Mouse (Mus musculus): ENCODE results near the gene Neurl4. TPM values are rescaled to one million over a fixed set of nuclear protein-coding genes. Genes with fewer than 3 reads are reported as not detected.

Neurl4 gene
- polyA plus RNA-seq, 1 experiment from 2014 or later: 29.0 TPM

DNA sequence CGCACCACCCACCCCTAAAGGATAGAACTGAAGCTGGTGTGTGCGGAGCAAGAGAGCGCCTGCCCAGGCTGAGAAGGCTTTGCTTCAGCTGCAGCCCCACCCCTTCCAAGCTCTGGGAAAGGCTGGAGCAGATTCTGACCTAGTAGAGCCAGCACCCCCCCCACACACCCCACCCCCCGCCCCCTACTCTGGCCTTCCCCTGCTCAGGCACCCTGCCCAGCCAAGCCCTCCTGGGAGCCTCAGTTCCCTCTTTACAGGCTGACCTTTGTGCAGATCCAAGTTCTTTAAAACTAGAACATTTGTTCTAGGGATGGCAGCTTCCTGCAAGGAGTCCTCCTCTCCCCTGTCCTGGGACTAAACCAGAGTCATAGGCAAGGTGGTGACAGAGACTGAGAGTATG, 36.5 kb downstream of the Neurl4 start:
- Histone ChIP-seq H3K4me1 (ENCODE audit: control insufficient read depth, insufficient read depth, low read length) (peaks cover 6% of the 10 kb centered on the region; the same call in 1 of the 2 replicates), H3K4me3 (replicated peaks; ENCODE audit: low read depth, low read length) (no peak overlapping the region), H3K27ac (replicated peaks; ENCODE audit: low read depth, low read length) (no peak overlapping the region), H3K4me2 (ENCODE audit: low read length) (no peak overlapping the region), H3K9ac (replicated peaks; ENCODE audit: low read length) (no peak overlapping the region), H3K27me3 (ENCODE audit: control insufficient read depth, insufficient read depth, low read length) (peaks cover 28% of the 10 kb centered on the region), H3K36me3 (ENCODE audit: control insufficient read depth, insufficient read depth, low read length) (no peaks in the 10 kb centered on the region), H3K9me3 (ENCODE audit: control insufficient read depth, low read length) (no peaks in the 10 kb centered on the region)
- WGBS: 40% methylated on average over 4 of the region's 4 CpGs
- DNase-seq (no peak), ATAC-seq (ENCODE audit: low FRiP score, low TSS enrichment) (no peak)

DNA sequence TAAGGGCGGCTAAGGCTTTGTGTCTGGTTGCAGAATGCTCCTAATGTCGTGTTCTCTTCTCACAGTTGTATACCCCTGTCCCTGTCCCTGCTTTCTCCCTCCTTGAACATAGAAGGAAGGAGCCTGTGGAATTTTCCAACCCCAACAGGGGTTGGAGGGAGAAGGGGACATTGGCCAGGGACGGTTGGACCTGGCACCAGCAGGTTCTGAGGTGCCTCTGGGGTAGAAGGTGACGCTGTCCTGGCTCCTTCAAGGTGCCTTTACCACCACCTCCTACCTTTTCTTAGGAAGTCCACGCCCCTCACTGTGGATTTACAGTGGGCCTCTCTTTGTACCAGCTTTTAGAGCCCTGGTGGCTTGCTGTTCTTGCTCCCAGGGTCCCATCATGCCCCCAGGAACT, 37.0 kb downstream of the Neurl4 start:
- WGBS: 69% methylated on average over 5 of the region's 5 CpGs
- peaks cover 6% of the 10 kb centered on the region; the same call in 1 of the 2 replicates for H3K4me1 ChIP-seq (ENCODE audit: control insufficient read depth, insufficient read depth, low read length)
- no peaks in the 10 kb centered on the region for H3K9me3 ChIP-seq (ENCODE audit: control insufficient read depth, low read length)
- no peak overlapping the region for H3K4me3 ChIP-seq (replicated peaks; ENCODE audit: low read depth, low read length)
- no peak for DNase-seq
- H3K9ac ChIP-seq (replicated peaks; ENCODE audit: low read length): no peak overlapping the region
- no peaks in the 10 kb centered on the region for H3K36me3 ChIP-seq (ENCODE audit: control insufficient read depth, insufficient read depth, low read length)
- H3K4me2 ChIP-seq (ENCODE audit: low read length): no peak overlapping the region
- H3K27me3 ChIP-seq (ENCODE audit: control insufficient read depth, insufficient read depth, low read length): peaks cover 28% of the 10 kb centered on the region
- no peak overlapping the region for H3K27ac ChIP-seq (replicated peaks; ENCODE audit: low read depth, low read length)
- ATAC-seq (ENCODE audit: low FRiP score, low TSS enrichment): no peak

DNA sequence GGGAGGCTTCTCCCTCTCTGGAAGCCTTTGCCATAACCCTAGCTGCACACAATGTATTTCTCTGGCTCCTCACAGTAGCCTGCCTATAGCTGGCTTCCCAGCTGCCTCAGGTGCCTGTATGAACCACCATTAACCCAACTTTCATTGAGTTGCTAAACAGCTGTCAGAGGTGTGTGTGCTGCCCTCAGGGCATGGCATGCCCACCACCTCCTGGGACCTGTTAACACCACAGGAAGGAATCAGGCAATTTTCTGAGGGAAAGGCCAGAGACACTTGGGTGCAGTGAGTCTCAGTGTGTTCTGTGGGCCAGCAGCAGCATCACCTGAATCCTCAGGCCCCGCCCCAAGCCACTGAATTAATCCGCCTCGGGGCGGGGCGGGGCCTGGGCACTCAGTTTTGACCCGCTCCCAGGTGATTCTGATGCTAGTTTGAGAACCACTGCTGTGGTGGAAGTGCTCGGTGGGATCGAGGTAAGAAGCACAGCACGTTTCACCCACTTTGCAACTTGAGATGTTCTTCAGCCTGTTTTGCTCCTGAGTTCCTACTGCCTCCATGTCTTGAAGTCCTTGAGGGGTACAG, 37.6 kb downstream of the Neurl4 start:
- no peak overlapping the region for H3K27ac ChIP-seq (replicated peaks; ENCODE audit: low read depth, low read length)
- peaks cover 6% of the 10 kb centered on the region; the same call in 1 of the 2 replicates for H3K4me1 ChIP-seq (ENCODE audit: control insufficient read depth, insufficient read depth, low read length)
- H3K36me3 ChIP-seq (ENCODE audit: control insufficient read depth, insufficient read depth, low read length): no peaks in the 10 kb centered on the region
- peaks cover 28% of the 10 kb centered on the region for H3K27me3 ChIP-seq (ENCODE audit: control insufficient read depth, insufficient read depth, low read length)
- ATAC-seq (ENCODE audit: low FRiP score, low TSS enrichment) (no peak), DNase-seq (no peak)
- no peak overlapping the region for H3K4me2 ChIP-seq (ENCODE audit: low read length)
- H3K9ac ChIP-seq (replicated peaks; ENCODE audit: low read length): no peak overlapping the region
- no peaks in the 10 kb centered on the region for H3K9me3 ChIP-seq (ENCODE audit: control insufficient read depth, low read length)
- 26% methylated on average over 9 of the region's 9 CpGs for WGBS
- no peak overlapping the region for H3K4me3 ChIP-seq (replicated peaks; ENCODE audit: low read depth, low read length)

- WGBS: 75% methylated on average over 5 of the region's 5 CpGs
Observed at GRCm38 (mm10) chr11:69939181-69939580, 38.3 kb downstream of the Neurl4 start.

DNA sequence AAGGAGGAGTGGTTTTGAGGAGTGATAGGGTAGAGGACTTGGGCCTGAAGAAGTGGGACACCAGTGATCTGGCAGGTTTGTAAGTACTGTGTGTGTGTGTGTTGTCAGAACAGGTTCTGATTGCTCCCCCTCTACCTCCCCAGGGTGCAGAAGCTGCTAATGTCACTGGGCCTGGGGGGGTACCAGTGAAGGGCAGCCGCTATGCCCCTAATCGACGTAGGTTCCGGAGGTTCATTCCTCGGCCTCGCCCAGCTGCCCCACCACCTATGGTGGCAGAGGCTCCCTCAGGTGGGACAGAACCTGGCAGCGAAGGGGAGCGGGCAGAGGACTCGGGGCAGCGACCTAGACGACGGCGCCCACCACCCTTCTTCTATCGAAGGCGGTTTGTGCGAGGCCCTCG, 38.9 kb downstream of the Neurl4 start:
- Histone ChIP-seq H3K4me3 (replicated peaks; ENCODE audit: low read depth, low read length) (no peak overlapping the region), H3K27ac (replicated peaks; ENCODE audit: low read depth, low read length) (no peak overlapping the region), H3K27me3 (ENCODE audit: control insufficient read depth, insufficient read depth, low read length) (peaks cover 28% of the 10 kb centered on the region), H3K9ac (replicated peaks; ENCODE audit: low read length) (no peak overlapping the region), H3K4me2 (ENCODE audit: low read length) (no peak overlapping the region), H3K4me1 (ENCODE audit: control insufficient read depth, insufficient read depth, low read length) (peaks cover 6% of the 10 kb centered on the region; the same call in 1 of the 2 replicates), H3K9me3 (ENCODE audit: control insufficient read depth, low read length) (no peaks in the 10 kb centered on the region), H3K36me3 (ENCODE audit: control insufficient read depth, insufficient read depth, low read length) (no peaks in the 10 kb centered on the region)
- 93% methylated on average over 17 of the region's 17 CpGs for WGBS
- DNase-seq: no peak
- no peak for ATAC-seq (ENCODE audit: low FRiP score, low TSS enrichment)

More at GRCm38 (mm10) chr11:69939181-69939580, 38.3 kb downstream of the Neurl4 start:
- H3K4me2 ChIP-seq (ENCODE audit: low read length): no peak overlapping the region
- peaks cover 6% of the 10 kb centered on the region; the same call in 1 of the 2 replicates for H3K4me1 ChIP-seq (ENCODE audit: control insufficient read depth, insufficient read depth, low read length)
- DNase-seq (no peak), ATAC-seq (ENCODE audit: low FRiP score, low TSS enrichment) (no peak)
- H3K4me3 ChIP-seq (replicated peaks; ENCODE audit: low read depth, low read length): no peak overlapping the region
- H3K9ac ChIP-seq (replicated peaks; ENCODE audit: low read length): no peak overlapping the region
- H3K9me3 ChIP-seq (ENCODE audit: control insufficient read depth, low read length): no peaks in the 10 kb centered on the region
- no peaks in the 10 kb centered on the region for H3K36me3 ChIP-seq (ENCODE audit: control insufficient read depth, insufficient read depth, low read length)
- H3K27me3 ChIP-seq (ENCODE audit: control insufficient read depth, insufficient read depth, low read length): peaks cover 28% of the 10 kb centered on the region
- H3K27ac ChIP-seq (replicated peaks; ENCODE audit: low read depth, low read length): no peak overlapping the region

DNA sequence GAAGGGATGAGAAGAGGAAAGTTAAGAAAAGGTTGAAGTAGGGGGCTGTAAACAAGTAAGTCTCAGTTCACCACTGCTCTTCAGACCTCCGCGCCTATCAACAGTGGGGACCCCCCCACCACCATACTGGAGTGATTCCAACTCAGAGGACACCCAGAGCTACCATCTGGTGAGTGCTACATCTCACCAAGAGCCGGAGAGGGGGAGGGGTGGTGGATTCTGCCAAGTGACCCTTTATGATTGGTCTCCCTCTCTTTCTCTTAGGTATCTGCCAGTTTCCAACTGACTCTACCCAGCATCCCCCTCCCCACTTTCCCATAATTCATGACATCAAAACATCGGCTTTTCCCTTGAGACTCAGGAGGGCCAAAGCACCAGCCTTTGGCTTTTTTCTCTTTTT, 40.1 kb downstream of the Neurl4 start:
- WGBS: 83% methylated on average over 4 of the region's 4 CpGs
- Histone ChIP-seq H3K4me1 (ENCODE audit: control insufficient read depth, insufficient read depth, low read length) (peaks cover 6% of the 10 kb centered on the region; the same call in 1 of the 2 replicates), H3K4me3 (replicated peaks; ENCODE audit: low read depth, low read length) (no peak overlapping the region), H3K4me2 (ENCODE audit: low read length) (no peak overlapping the region), H3K9ac (replicated peaks; ENCODE audit: low read length) (no peak overlapping the region), H3K9me3 (ENCODE audit: control insufficient read depth, low read length) (no peaks in the 10 kb centered on the region), H3K27me3 (ENCODE audit: control insufficient read depth, insufficient read depth, low read length) (peaks cover 20% of the 10 kb centered on the region), H3K36me3 (ENCODE audit: control insufficient read depth, insufficient read depth, low read length) (0 out of 2 replicates have a peak, but pooled peaks cover 2% of the 10 kb centered on the region), H3K27ac (replicated peaks; ENCODE audit: low read depth, low read length) (no peak overlapping the region)
- DNase-seq (no peak), ATAC-seq (ENCODE audit: low FRiP score, low TSS enrichment) (no peak)

GRCm38 (mm10) chr11:69945216-69945615, 44.3 kb downstream of the Neurl4 start:
- WGBS: 80% methylated on average over 13 of the region's 13 CpGs
- H3K4me1 ChIP-seq (ENCODE audit: control insufficient read depth, insufficient read depth, low read length): peaks cover 9% of the 10 kb centered on the region
- no peaks in the 10 kb centered on the region for H3K9me3 ChIP-seq (ENCODE audit: control insufficient read depth, low read length)
- no peak for DNase-seq
- 0 out of 2 replicates have a peak, but pooled peaks cover 2% of the 10 kb centered on the region for H3K36me3 ChIP-seq (ENCODE audit: control insufficient read depth, insufficient read depth, low read length)
- no peak overlapping the region for H3K4me3 ChIP-seq (replicated peaks; ENCODE audit: low read depth, low read length)
- no peak overlapping the region for H3K9ac ChIP-seq (replicated peaks; ENCODE audit: low read length)
- H3K27ac ChIP-seq (replicated peaks; ENCODE audit: low read depth, low read length): no peak overlapping the region
- H3K4me2 ChIP-seq (ENCODE audit: low read length): no peak overlapping the region
- peaks cover 5% of the 10 kb centered on the region; the same call in 1 of the 2 replicates for H3K27me3 ChIP-seq (ENCODE audit: control insufficient read depth, insufficient read depth, low read length)
- no peak for ATAC-seq (ENCODE audit: low FRiP score, low TSS enrichment)

DNA sequence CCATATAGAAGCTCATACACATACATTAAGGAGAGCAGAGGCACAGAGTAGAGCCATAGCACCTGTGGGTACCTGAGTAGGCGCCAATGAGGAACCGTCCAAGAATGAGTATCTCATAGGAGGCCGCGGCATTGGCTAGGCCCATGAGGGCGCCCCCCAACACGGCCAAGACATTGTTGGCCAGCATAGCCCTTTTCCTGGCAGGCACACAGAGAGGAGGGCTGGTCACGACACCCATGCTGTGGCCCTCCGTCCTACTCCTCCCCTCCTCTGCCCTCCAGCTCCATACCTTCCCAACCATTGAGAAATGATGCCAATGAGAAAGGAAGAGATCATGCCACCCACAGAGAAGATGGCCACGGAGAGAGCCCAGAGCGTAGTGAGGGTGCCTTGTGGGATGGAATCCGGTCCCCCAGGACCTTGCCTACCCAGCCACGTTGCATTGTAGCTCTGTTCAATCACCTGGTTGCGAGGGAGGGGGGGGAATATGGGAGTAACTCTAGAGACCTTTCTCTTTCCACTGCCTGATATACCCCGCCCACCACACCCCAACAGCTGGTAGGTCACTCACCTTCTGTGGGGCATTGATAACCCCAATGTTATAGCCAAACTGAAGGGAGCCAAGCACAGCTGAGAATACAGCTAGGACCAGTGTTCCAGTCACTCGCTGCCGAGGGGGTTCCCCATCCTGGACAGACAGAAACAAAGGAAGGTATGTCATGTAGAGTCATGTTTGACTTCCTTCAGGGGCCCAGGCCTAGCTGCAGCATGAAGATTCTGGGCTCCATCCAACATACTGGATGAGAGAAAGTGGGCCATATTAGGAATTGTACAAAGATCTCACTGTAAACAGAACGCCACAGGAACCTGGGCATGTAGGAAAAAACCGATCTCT, 45.4 kb downstream of the Neurl4 start:
- Histone ChIP-seq H3K9me3 (ENCODE audit: control insufficient read depth, low read length) (no peaks in the 10 kb centered on the region), H3K4me1 (ENCODE audit: control insufficient read depth, insufficient read depth, low read length) (peaks cover 9% of the 10 kb centered on the region), H3K27ac (replicated peaks; ENCODE audit: low read depth, low read length) (no peak overlapping the region), H3K27me3 (ENCODE audit: control insufficient read depth, insufficient read depth, low read length) (peaks cover 5% of the 10 kb centered on the region; the same call in 1 of the 2 replicates), H3K4me2 (ENCODE audit: low read length) (no peak overlapping the region), H3K9ac (replicated peaks; ENCODE audit: low read length) (no peak overlapping the region), H3K36me3 (ENCODE audit: control insufficient read depth, insufficient read depth, low read length) (0 out of 2 replicates have a peak, but pooled peaks cover 2% of the 10 kb centered on the region), H3K4me3 (replicated peaks; ENCODE audit: low read depth, low read length) (no peak overlapping the region)
- no peak for DNase-seq
- no peak for ATAC-seq (ENCODE audit: low FRiP score, low TSS enrichment)
- WGBS: 96% methylated on average over 18 of the region's 18 CpGs

Measured in midbrain, embryonic 14.5 days (tissue).